Mouse (Mus musculus) MEL (cell line): ENCODE measurements around the gene Rxfp4. TPM values are rescaled to one million over a fixed set of nuclear protein-coding genes. Genes with fewer than 3 reads are reported as not detected.

Experiments
- DNase-seq: peaks from one replicate; pipeline ENCODE4 v3.0.0; 2011; ENCODE audit warnings: low read depth, low spot score
- H3K27ac ChIP-seq: 2 replicates; pipeline ENCODE4 v1.5.1; 2012; ENCODE audit warnings: low read depth, mild to moderate bottlenecking, control low read depth, low read length, moderate library complexity; ENCODE audit not compliant: control insufficient read depth
- H3K27me3 ChIP-seq, 2 experiments: fragments of 150-350 bp in 1 of 2; sonication (generic) in 1 of 2; 2 replicates each; pipeline ENCODE4 v1.6.1; 2012; ENCODE audit warnings: low read length in 2 of 2, mild to moderate bottlenecking in 2 of 2, improper control_type of control experiment in 1 of 2, moderate library complexity in 1 of 2; ENCODE audit not compliant: insufficient read depth in 2 of 2, control insufficient read depth in 1 of 2
- H3K36me3 ChIP-seq, 2 experiments: 2 replicates each; pipeline ENCODE4 v1.6.1; 2012 to 2014; ENCODE audit warnings: low read length in 2 of 2, improper control_type of control experiment in 1 of 2, inconsistent platforms in 1 of 2, mild to moderate bottlenecking in 1 of 2; ENCODE audit not compliant: insufficient read depth in 2 of 2, control insufficient read depth in 1 of 2
- H3K4me1 ChIP-seq, 2 experiments: fragments of 150-350 bp in 1 of 2; sonication (generic) in 1 of 2; 2 replicates each; pipeline ENCODE4 v1.6.1; 2012; ENCODE audit warnings: low read length in 2 of 2, improper control_type of control experiment in 1 of 2, mild to moderate bottlenecking in 1 of 2; ENCODE audit not compliant: insufficient read depth in 2 of 2, control insufficient read depth in 1 of 2
- H3K4me3 ChIP-seq, 2 experiments: fragments of 150-350 bp in 1 of 2; sonication (generic) in 1 of 2; 2 replicates each; pipeline ENCODE4 v1.5.1; 2012; ENCODE audit warnings: low read depth in 2 of 2, low read length in 2 of 2, mild to moderate bottlenecking in 2 of 2, moderate library complexity in 2 of 2, control low read depth in 1 of 2, improper control_type of control experiment in 1 of 2; ENCODE audit not compliant: control insufficient read depth in 1 of 2, insufficient read depth in 1 of 2
- H3K79me2 ChIP-seq: 2 replicates; pipeline ENCODE4 v1.6.1; 2012; ENCODE audit warnings: mild to moderate bottlenecking, low read length, moderate library complexity; ENCODE audit not compliant: control insufficient read depth, poor library complexity, insufficient read depth
- H3K9ac ChIP-seq: 2 replicates; pipeline ENCODE4 v1.6.1; 2012; ENCODE audit warnings: low read depth, mild to moderate bottlenecking, control low read depth, low read length, moderate library complexity; ENCODE audit not compliant: control insufficient read depth, poor library complexity, severe bottlenecking
- H3K9me3 ChIP-seq: fragments of 150-350 bp; sonication (generic); replicated peaks from 2 replicates; pipeline ENCODE4 v1.6.1; 2012; ENCODE audit warnings: mild to moderate bottlenecking, low read length, improper control_type of control experiment, moderate library complexity; ENCODE audit not compliant: insufficient read depth
- BHLHE40 ChIP-seq: IDR thresholded peaks from 2 replicates; pipeline ENCODE4 v1.6.1; 2012; ENCODE audit warnings: low read depth, mild to moderate bottlenecking, inconsistent platforms, low read length, improper control_type of control experiment, borderline replicate concordance
- CHD1 ChIP-seq: IDR thresholded peaks from 2 replicates; pipeline ENCODE4 v1.6.1; 2012; ENCODE audit warnings: low read depth, mild to moderate bottlenecking, inconsistent platforms, low read length, improper control_type of control experiment
- CHD2 ChIP-seq: IDR thresholded peaks from 2 replicates; pipeline ENCODE4 v1.6.1; 2011; ENCODE audit warnings: low read length, improper control_type of control experiment
- CTCF ChIP-seq, 3 experiments: IDR thresholded peaks in 2 of 3; conservative IDR thresholded peaks in 1 of 3; 2 replicates each; pipeline ENCODE4 v1.5.1; 2011 to 2012; ENCODE audit warnings: low read length in 3 of 3, low read depth in 2 of 3, mild to moderate bottlenecking in 2 of 3, improper control_type of control experiment in 1 of 3, inconsistent platforms in 1 of 3, mixed read lengths in 1 of 3, moderate library complexity in 1 of 3; ENCODE audit not compliant: control insufficient read depth in 1 of 3, insufficient read depth in 1 of 3, poor library complexity in 1 of 3, severe bottlenecking in 1 of 3
- E2F4 ChIP-seq: IDR thresholded peaks from 2 replicates; pipeline ENCODE4 v1.6.1; 2011; ENCODE audit warnings: low read depth, low read length, improper control_type of control experiment, borderline replicate concordance
- ELF1 ChIP-seq: IDR thresholded peaks from 2 replicates; pipeline ENCODE4 v1.6.1; 2014; ENCODE audit warnings: low read depth, mild to moderate bottlenecking, inconsistent platforms, low read length, improper control_type of control experiment, moderate library complexity
- EP300 ChIP-seq, 2 experiments: IDR thresholded peaks; 2 replicates each; pipeline ENCODE4 v1.6.1; 2011; ENCODE audit warnings: improper control_type of control experiment in 2 of 2, low read length in 2 of 2, low read depth in 1 of 2, mild to moderate bottlenecking in 1 of 2
- ETS1 ChIP-seq: IDR thresholded peaks from 2 replicates; pipeline ENCODE4 v1.6.1; 2012; ENCODE audit warnings: low read depth, mild to moderate bottlenecking, inconsistent platforms, low read length, improper control_type of control experiment, moderate library complexity
- GABPA ChIP-seq: IDR thresholded peaks from 2 replicates; pipeline ENCODE4 v1.6.1; 2012; ENCODE audit warnings: low read depth, mild to moderate bottlenecking, inconsistent platforms, low read length, improper control_type of control experiment, moderate library complexity
- GATA1 ChIP-seq: IDR thresholded peaks from 2 replicates; pipeline ENCODE4 v1.6.1; 2011; ENCODE audit warnings: low read depth, low read length, improper control_type of control experiment
- HCFC1 ChIP-seq: IDR thresholded peaks from 2 replicates; pipeline ENCODE4 v1.6.1; 2012; ENCODE audit warnings: low read depth, mild to moderate bottlenecking, inconsistent platforms, low read length, improper control_type of control experiment, moderate library complexity
- MAFK ChIP-seq: IDR thresholded peaks from 2 replicates; pipeline ENCODE4 v1.6.1; 2011; ENCODE audit warnings: low read depth, mild to moderate bottlenecking, low read length, improper control_type of control experiment, borderline replicate concordance
- MAZ ChIP-seq: IDR thresholded peaks from 2 replicates; pipeline ENCODE4 v1.6.1; 2012; ENCODE audit warnings: low read depth, mild to moderate bottlenecking, inconsistent platforms, low read length, improper control_type of control experiment
- MEF2A ChIP-seq: IDR thresholded peaks from 2 replicates; pipeline ENCODE4 v1.6.1; 2014; ENCODE audit warnings: low read depth, mild to moderate bottlenecking, inconsistent platforms, low read length, improper control_type of control experiment; ENCODE audit not compliant: poor library complexity, insufficient replicate concordance, severe bottlenecking; ENCODE audit errors: extremely low read depth
- MXI1 ChIP-seq: IDR thresholded peaks from 2 replicates; pipeline ENCODE4 v1.6.1; 2011; ENCODE audit warnings: mild to moderate bottlenecking, low read depth, low read length, improper control_type of control experiment
- MYB ChIP-seq: IDR thresholded peaks from 2 replicates; pipeline ENCODE4 v1.6.1; 2011; ENCODE audit warnings: mild to moderate bottlenecking, low read depth, low read length, improper control_type of control experiment
- MYC ChIP-seq: IDR thresholded peaks from 2 replicates; pipeline ENCODE4 v1.6.1; 2011; ENCODE audit warnings: low read depth, mild to moderate bottlenecking, low read length, improper control_type of control experiment, moderate library complexity
- NRF1 ChIP-seq: IDR thresholded peaks from 2 replicates; pipeline ENCODE4 v1.6.1; 2014; ENCODE audit warnings: low read depth, mild to moderate bottlenecking, inconsistent platforms, low read length, improper control_type of control experiment, moderate library complexity; ENCODE audit not compliant: poor library complexity, insufficient read depth, severe bottlenecking
- POLR2A ChIP-seq, 2 experiments: IDR thresholded peaks; 2 replicates each; pipeline ENCODE4 v1.6.1; 2011 to 2012; ENCODE audit warnings: low read length in 2 of 2, mild to moderate bottlenecking in 2 of 2, control low read depth in 1 of 2, improper control_type of control experiment in 1 of 2, low read depth in 1 of 2, moderate library complexity in 1 of 2; ENCODE audit not compliant: control insufficient read depth in 1 of 2, insufficient read depth in 1 of 2, poor library complexity in 1 of 2
- POLR2AphosphoS2 ChIP-seq: IDR thresholded peaks from 2 replicates; pipeline ENCODE4 v1.6.1; 2011; ENCODE audit warnings: low read length, improper control_type of control experiment
- POLR2AphosphoS5 ChIP-seq: IDR thresholded peaks from 2 replicates; pipeline ENCODE4 v1.6.1; 2012; ENCODE audit warnings: low read depth, borderline replicate concordance, mild to moderate bottlenecking, inconsistent platforms, low read length, moderate library complexity, mixed read lengths
- RAD21 ChIP-seq: IDR thresholded peaks from 2 replicates; pipeline ENCODE4 v1.6.1; 2011; ENCODE audit warnings: mild to moderate bottlenecking, low read depth, low read length, improper control_type of control experiment
- SIN3A ChIP-seq: IDR thresholded peaks from 2 replicates; pipeline ENCODE4 v1.6.1; 2012; ENCODE audit warnings: low read length, improper control_type of control experiment, inconsistent platforms
- SMC3 ChIP-seq: IDR thresholded peaks from 2 replicates; pipeline ENCODE4 v1.6.1; 2011; ENCODE audit warnings: low read depth, low read length, improper control_type of control experiment
- TAL1 ChIP-seq: IDR thresholded peaks from 2 replicates; pipeline ENCODE4 v1.6.1; 2012; ENCODE audit warnings: mild to moderate bottlenecking, inconsistent platforms, low read length, moderate library complexity, mixed read lengths
- TBP ChIP-seq: IDR thresholded peaks from 2 replicates; pipeline ENCODE4 v1.8.0; 2011; ENCODE audit warnings: low read depth, low read length, improper control_type of control experiment
- TCF12 ChIP-seq: IDR thresholded peaks from 2 replicates; pipeline ENCODE4 v1.6.1; 2014; ENCODE audit warnings: low read depth, mild to moderate bottlenecking, inconsistent platforms, low read length, improper control_type of control experiment, moderate library complexity
- ZC3H11A ChIP-seq: IDR thresholded peaks from 2 replicates; pipeline ENCODE4 v1.6.1; 2012; ENCODE audit warnings: low read depth, mild to moderate bottlenecking, inconsistent platforms, low read length, improper control_type of control experiment
- ZKSCAN1 ChIP-seq: IDR thresholded peaks from 2 replicates; pipeline ENCODE4 v1.6.1; 2012; ENCODE audit warnings: low read depth, mild to moderate bottlenecking, inconsistent platforms, low read length, improper control_type of control experiment, moderate library complexity
- ZMIZ1 ChIP-seq: IDR thresholded peaks from 2 replicates; pipeline ENCODE4 v1.6.1; 2012; ENCODE audit warnings: low read depth, mild to moderate bottlenecking, inconsistent platforms, low read length, improper control_type of control experiment, moderate library complexity
- ZNF384 ChIP-seq: IDR thresholded peaks from 2 replicates; pipeline ENCODE4 v1.6.1; 2012; ENCODE audit warnings: low read depth, mild to moderate bottlenecking, inconsistent platforms, low read length, improper control_type of control experiment
- polyA plus RNA-seq, 2 experiments: library from polyadenylated mRNA; stranded (reverse) in 1 of 2; unstranded in 1 of 2; fragments of >175 nt in 1 of 2; fragments of >200 nt in 1 of 2; gene quantifications; 2 replicates each; pipeline versions ENCODE4 v1.2.1 to v1.2.4; 2012; ENCODE audit warnings: low replicate concordance in 2 of 2, low read depth in 1 of 2; ENCODE audit not compliant: insufficient read length in 2 of 2, insufficient read depth in 1 of 2, missing spikeins in 1 of 2
- total RNA-seq: library from RNA; depleted of rRNA; stranded (reverse); fragments of 300-350 nt; gene quantifications from 2 replicates; pipeline ENCODE4 v1.2.3, GENCODE M21; 2012

The Rxfp4 gene
- total and polyA plus RNA-seq, 3 experiments = 0.06 to 0.08 TPM; not detected in 1

DNA sequence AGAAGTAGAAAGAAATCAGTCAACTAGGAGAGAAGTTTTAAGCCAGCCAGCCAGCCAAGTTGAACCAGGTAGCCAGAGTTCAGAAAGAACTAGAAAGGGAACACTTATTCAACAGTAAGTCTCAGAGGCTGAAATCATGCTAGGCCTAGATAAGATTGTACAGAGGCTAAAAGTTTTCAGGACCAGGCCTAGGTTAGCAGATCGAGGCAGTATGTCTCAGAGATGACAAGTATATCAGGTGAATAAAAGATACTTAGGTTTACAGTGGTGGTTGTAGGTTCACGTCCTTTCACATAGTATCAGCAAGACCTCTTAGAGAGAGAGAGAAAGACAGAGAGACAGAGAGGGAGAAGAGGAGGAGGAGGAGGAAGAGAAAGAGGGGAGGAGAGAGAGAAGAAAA is 30.9 kb upstream of the Rxfp4 start:
- H3K27ac ChIP-seq = no peak overlapping the region
- peak; percentile 51 for DNase-seq
- peaks cover 18 to 28% of the 10 kb centered on the region in 2 experiments for H3K36me3 ChIP-seq
- H3K9ac ChIP-seq = peak overlapping the region; percentile 0; the same call in 1 of the 2 replicates
- no peaks in the 10 kb centered on the region for H3K9me3 ChIP-seq
- H3K79me2 ChIP-seq = peaks cover 29% of the 10 kb centered on the region
- no peak for TF ChIP-seq GATA1
- TF ChIP-seq TBP = peak; percentile 4; the same call in 1 of the 2 replicates
- H3K27me3 ChIP-seq = no peaks in the 10 kb centered on the region
- no peak overlapping the region for H3K4me3 ChIP-seq
- peaks cover 8 to 13% of the 10 kb centered on the region in 2 experiments for H3K4me1 ChIP-seq

- H3K27me3 ChIP-seq = no peaks in the 10 kb centered on the region
- H3K9me3 ChIP-seq = no peaks in the 10 kb centered on the region
- peak overlapping the region; percentile 88 for H3K9ac ChIP-seq
- H3K4me1 ChIP-seq = no peaks in the 10 kb centered on the region
- no peak overlapping the region for H3K27ac ChIP-seq
- H3K36me3 ChIP-seq = peaks cover 0 to 2% of the 10 kb centered on the region in 2 experiments; a peak in 2 of 4 replicates
- DNase-seq = peak; percentile 94
- peak overlapping the region; percentile 69 to 70 for H3K4me3 ChIP-seq
- no peaks in the 10 kb centered on the region; the same call in 1 of the 2 replicates for H3K79me2 ChIP-seq
- TF ChIP-seq POLR2A (IDR thresholded peaks at IDR 0.05; ENCODE audit: control insufficient read depth in 1 of 2, insufficient read depth in 1 of 2, low read depth in 1 of 2, low read length in 2 of 2, poor library complexity in 1 of 2) = no peak
- TF ChIP-seq MXI1 = peak; percentile 79
- TF ChIP-seq POLR2AphosphoS2 = no peak
- peak; percentile 29; the same call in 1 of the 2 replicates for TF ChIP-seq ELF1
- no peak for TF ChIP-seq MEF2A
- TF ChIP-seq MYC = peak; percentile 54; the same call in 1 of the 2 replicates
- no peak for TF ChIP-seq MYB
- no peak for TF ChIP-seq POLR2AphosphoS5
- TF ChIP-seq ZKSCAN1 = no peak
- peak; percentile 92 for TF ChIP-seq SMC3
- no peak for TF ChIP-seq CHD2
- peak in 1 of 2 experiments; percentile 4; a peak in 1 of 4 replicates for TF ChIP-seq EP300 (IDR thresholded peaks at IDR 0.05; ENCODE audit: low read depth in 1 of 2, low read length in 2 of 2)
- no peak for TF ChIP-seq GATA1
- TF ChIP-seq ZMIZ1 = no peak
- no peak for TF ChIP-seq MAFK
- no peak for TF ChIP-seq NRF1
- no peak for TF ChIP-seq TAL1
- peak; percentile 93 for TF ChIP-seq ZC3H11A
- TF ChIP-seq CHD1 = no peak; the same call in 1 of the 2 replicates
- TF ChIP-seq E2F4 = no peak
- peak; percentile 98 for TF ChIP-seq RAD21
- TF ChIP-seq ZNF384 = peak; percentile 42
- no peak for TF ChIP-seq ETS1
- peak; percentile 42; the same call in 1 of the 2 replicates for TF ChIP-seq HCFC1
- peak; percentile 92 for TF ChIP-seq SIN3A
- no peak for TF ChIP-seq GABPA
- no peak for TF ChIP-seq BHLHE40
- no peak for TF ChIP-seq TBP
- TF ChIP-seq TCF12 = no peak
- TF ChIP-seq MAZ = no peak
- TF ChIP-seq CTCF (IDR thresholded peaks at IDR 0.05 in 2 of 3, conservative IDR thresholded peaks at IDR 0.05 in 1 of 3; ENCODE audit: control insufficient read depth in 1 of 3, insufficient read depth in 1 of 3, low read depth in 2 of 3, low read length in 3 of 3, poor library complexity in 1 of 3, severe bottlenecking in 1 of 3) = peak; percentile 68 to 98 (median 80)
These were observed 24.5 kb upstream of the Rxfp4 start for GRCm38 (mm10) chr3:88677399-88677798.
